Mouse (Mus musculus) heart, postnatal 25 days (tissue): ENCODE measurements at regions not wholly inside any gene's neighbourhood (a gene's known extent, or its start where the extent isn't known, plus 50 kb on each side); places are given as distances from the start of the nearest gene placed in this dataset.
A peak's percentile ranks its signal among the peaks of the same experiment; 100 is the strongest.

ENCODE experiments used
- DNase-seq: peaks from one replicate; pipeline ENCODE4 v3.0.0; 2022; ENCODE audit warnings: low spot score
- intact Hi-C: fragments of 180-260 bp; cut with DNase I; formaldehyde crosslinking; loops from one replicate; pipeline ENCODE4 v1.15.1; 2025

GRCm38 (mm10) chr19:23044510-23045464, 96.2 kb upstream of the Klf9 start:
- no peak for DNase-seq
- intact Hi-C loops: no loop called here

GRCm38 (mm10) chr19:23051456-23051855, 89.6 kb upstream of the Klf9 start:
- intact Hi-C loops: no loop called here
- no peak for DNase-seq

- no peak for DNase-seq
- intact Hi-C loops: no loop called here
These were observed 86.6 kb upstream of the Klf9 start for GRCm38 (mm10) chr19:23054440-23054839.

GRCm38 (mm10) chr19:23055916-23056805, 84.9 kb upstream of the Klf9 start:
- DNase-seq: no peak
- intact Hi-C loops: loop anchor here (1.0 to 5.0 kb wide), 2 partner anchors 116 to 139 kb away; no protein-coding TSS in a partner anchor

DNA sequence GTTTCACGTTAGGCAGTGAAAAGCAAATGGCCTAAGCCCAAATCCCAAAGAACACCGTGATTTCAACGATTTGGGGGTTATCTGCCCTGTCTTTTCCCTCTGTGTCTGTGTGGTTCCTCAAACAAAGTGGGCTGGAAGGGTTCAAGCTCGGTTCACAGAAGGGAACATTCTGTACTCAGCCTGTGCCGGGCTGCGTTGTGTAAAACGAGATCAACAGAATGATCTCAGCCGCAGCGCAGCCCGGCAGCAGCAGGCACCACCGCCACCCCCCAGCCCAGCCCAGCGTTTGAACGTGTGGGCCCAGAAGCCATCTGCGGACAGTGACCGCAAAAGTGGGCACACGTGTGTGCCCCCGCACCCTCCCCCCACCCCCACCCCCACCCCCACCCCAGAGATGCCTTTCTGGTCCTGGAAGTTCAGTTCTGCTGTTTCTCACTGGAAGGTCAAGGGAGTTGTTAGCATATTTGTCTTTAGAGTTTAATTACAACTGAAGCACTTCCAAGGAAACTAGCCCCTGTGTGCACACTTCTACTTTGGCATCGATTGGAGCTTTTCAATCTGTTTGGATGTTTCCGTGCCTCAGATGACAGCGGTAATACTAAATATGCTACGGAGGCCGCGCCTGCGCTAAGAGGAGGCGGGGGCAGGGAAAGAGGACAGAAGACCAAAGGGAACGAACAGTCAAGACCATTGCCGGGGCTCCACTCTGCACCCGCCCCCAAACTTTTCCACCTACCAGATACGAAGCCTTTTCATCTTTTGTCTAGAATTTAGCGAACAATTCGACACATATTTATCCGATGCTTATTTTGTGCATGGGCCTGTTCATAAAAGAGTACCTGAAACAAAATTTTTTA, 83.9 kb upstream of the Klf9 start:
- DNase-seq: peak; percentile 86
- intact Hi-C loops: loop anchor here (1.0 to 5.0 kb wide), 2 partner anchors 78 to 140 kb away; no protein-coding TSS in a partner anchor

- intact Hi-C loops: loop anchor here (1.0 to 5.0 kb wide), 2 partner anchors 77 to 141 kb away; no protein-coding TSS in a partner anchor
- no peak for DNase-seq
These were observed 83.1 kb upstream of the Klf9 start for GRCm38 (mm10) chr19:23057739-23058501.

GRCm38 (mm10) chr19:23058502-23058900, 82.5 kb upstream of the Klf9 start:
- DNase-seq: no peak
- intact Hi-C loops: loop anchor here (5.0 kb wide), 1 partner anchor 141 kb away; no protein-coding TSS in a partner anchor

- intact Hi-C loops: no loop called here
- no peak for DNase-seq
These were observed 79.9 kb upstream of the Klf9 start for GRCm38 (mm10) chr19:23061081-23061640.

DNA sequence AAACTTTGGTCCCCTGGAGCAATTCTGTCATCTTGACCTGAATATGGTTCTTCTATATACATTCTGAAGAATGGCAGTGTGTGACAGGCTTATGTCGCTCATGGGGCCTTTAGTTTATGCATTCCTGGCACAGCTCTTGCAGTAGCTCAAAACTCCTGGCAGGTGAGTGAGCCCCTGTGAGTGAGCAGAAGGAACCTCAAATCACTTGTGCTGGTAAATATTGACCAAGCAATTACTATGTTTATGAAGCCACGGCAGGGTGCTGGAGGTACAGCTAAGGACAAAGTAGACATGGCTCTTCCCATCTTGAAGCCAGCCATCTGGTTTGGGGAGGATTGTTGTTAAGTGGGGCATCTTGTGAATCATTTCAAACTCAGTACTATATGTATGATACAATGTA, 79.1 kb upstream of the Klf9 start:
- intact Hi-C loops: no loop called here
- no peak for DNase-seq

GRCm38 (mm10) chr19:23062851-23063250, 78.2 kb upstream of the Klf9 start:
- intact Hi-C loops: no loop called here
- DNase-seq: no peak

- intact Hi-C loops: no loop called here
- peak; percentile 66 for DNase-seq
These were observed 75.5 kb upstream of the Klf9 start for GRCm38 (mm10) chr19:23065548-23065947.

GRCm38 (mm10) chr19:23066726-23067125, 74.3 kb upstream of the Klf9 start:
- intact Hi-C loops: no loop called here
- DNase-seq: no peak

DNA sequence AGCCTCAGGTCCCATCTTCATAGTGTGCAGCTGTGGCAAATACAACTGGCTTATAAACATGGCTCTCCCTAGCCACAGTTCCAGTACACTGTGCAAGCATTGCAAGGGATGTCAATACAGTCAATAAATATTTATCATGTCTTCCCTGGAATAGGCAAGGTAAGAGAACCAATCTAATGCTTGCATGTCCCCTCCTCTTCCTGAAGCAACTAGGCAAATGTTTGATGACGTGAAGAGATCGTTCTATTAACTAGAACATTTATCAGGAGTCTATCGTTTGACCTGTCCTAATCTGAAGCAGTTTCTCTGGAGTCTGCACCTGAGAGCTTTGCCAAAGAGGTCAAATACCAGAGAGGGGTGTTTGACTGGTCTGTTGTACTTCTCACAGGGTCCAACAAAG, 72.4 kb upstream of the Klf9 start:
- DNase-seq: no peak

GRCm38 (mm10) chr19:23069656-23070055, 71.4 kb upstream of the Klf9 start:
- intact Hi-C loops: no loop called here
- DNase-seq: no peak

More for the DNA sequence above, 72.4 kb upstream of the Klf9 start:
- intact Hi-C loops: no loop called here

- intact Hi-C loops: no loop called here
- no peak for DNase-seq
These were observed 70.0 kb upstream of the Klf9 start for GRCm38 (mm10) chr19:23071000-23071399.

- intact Hi-C loops: no loop called here
- DNase-seq: no peak
These were observed 66.1 kb upstream of the Klf9 start for GRCm38 (mm10) chr19:23074602-23075570.

DNA sequence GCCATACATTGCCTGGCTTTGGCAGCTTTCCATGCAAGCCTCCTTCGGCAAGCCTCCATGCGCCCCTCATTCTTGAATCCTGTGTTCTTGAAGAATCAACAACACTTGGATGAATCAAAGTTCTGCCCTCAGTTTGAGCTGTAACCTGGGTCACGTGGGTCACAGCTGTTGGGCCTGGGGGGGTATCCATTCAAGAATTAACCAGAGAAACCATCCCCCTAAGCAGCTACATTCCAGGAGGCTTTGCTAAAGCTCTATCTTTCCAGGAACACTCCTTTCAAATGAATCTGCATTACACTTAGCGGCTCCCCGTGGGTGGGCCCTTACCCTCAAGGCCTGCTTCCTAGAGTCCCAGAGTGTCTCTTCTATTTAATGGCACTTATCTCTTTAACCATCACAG, 65.2 kb upstream of the Klf9 start:
- intact Hi-C loops: no loop called here
- DNase-seq: no peak
